Mouse (Mus musculus): Measurements from ENCODE around the gene Rbfox3.

- TF ChIP-seq POLR2A (IDR thresholded peaks at IDR 0.05; ENCODE audit: low read depth, low read length) (no peak), CTCF (IDR thresholded peaks at IDR 0.05; ENCODE audit: extremely low read depth, insufficient read length, insufficient replicate concordance, low read depth, low read length) (no peak)
Observed at GRCm38 (mm10) chr11:118769542-118769941, 141.9 kb downstream of the Rbfox3 start.

Data from small intestine, adult 2 months (tissue).